Mouse (Mus musculus): ENCODE data around the gene Snx25. TPM values are rescaled to one million over a fixed set of nuclear protein-coding genes. Genes with fewer than 3 reads are reported as not detected.
"Not testable (repeated sequence)": the region's sequence is repeated elsewhere in the genome, so short reads cannot be mapped to it uniquely, and the experiment has no call there.

Snx25 gene
- total RNA-seq, 2 experiments from 2014 or later: 6.9 to 10.1 TPM

GRCm38 (mm10) chr8:46140376-46141120 lies 11.4 kb downstream of the Snx25 start:
- ATAC-seq (replicated peaks; ENCODE audit: low FRiP score, poor library complexity, severe bottlenecking): no peak

GRCm38 (mm10) chr8:46137843-46138596 lies 13.9 kb downstream of the Snx25 start:
- ATAC-seq (replicated peaks; ENCODE audit: low FRiP score, poor library complexity, severe bottlenecking): no peak

- no peak for ATAC-seq (replicated peaks; ENCODE audit: low FRiP score, poor library complexity, severe bottlenecking)
Measured at GRCm38 (mm10) chr8:46137336-46137735, 14.6 kb downstream of the Snx25 start.

GRCm38 (mm10) chr8:46135546-46135945 lies 16.4 kb downstream of the Snx25 start:
- not testable (repeated sequence) for ATAC-seq (replicated peaks; ENCODE audit: low FRiP score, poor library complexity, severe bottlenecking)

- ATAC-seq (replicated peaks; ENCODE audit: low FRiP score, poor library complexity, severe bottlenecking): no peak
Measured at GRCm38 (mm10) chr8:46130426-46130825, 21.5 kb downstream of the Snx25 start.

GRCm38 (mm10) chr8:46122498-46122897 lies 29.5 kb downstream of the Snx25 start:
- no peak for ATAC-seq (replicated peaks; ENCODE audit: low FRiP score, poor library complexity, severe bottlenecking)

- ATAC-seq (replicated peaks; ENCODE audit: low FRiP score, poor library complexity, severe bottlenecking): no peak
Measured at GRCm38 (mm10) chr8:46119176-46119575, 32.8 kb downstream of the Snx25 start.

GRCm38 (mm10) chr8:46117172-46117571 lies 34.8 kb downstream of the Snx25 start:
- no peak for ATAC-seq (replicated peaks; ENCODE audit: low FRiP score, poor library complexity, severe bottlenecking)

- ATAC-seq (replicated peaks; ENCODE audit: low FRiP score, poor library complexity, severe bottlenecking): not testable (repeated sequence)
Measured at GRCm38 (mm10) chr8:46113421-46114170, 38.4 kb downstream of the Snx25 start.

GRCm38 (mm10) chr8:46107690-46108089 lies 44.3 kb downstream of the Snx25 start:
- ATAC-seq (replicated peaks; ENCODE audit: low FRiP score, poor library complexity, severe bottlenecking): no peak

- no peak for ATAC-seq (replicated peaks; ENCODE audit: low FRiP score, poor library complexity, severe bottlenecking)
Measured at GRCm38 (mm10) chr8:46103434-46103833, 48.5 kb downstream of the Snx25 start.

- no peak for ATAC-seq (replicated peaks; ENCODE audit: low FRiP score, poor library complexity, severe bottlenecking)
Measured at GRCm38 (mm10) chr8:46092667-46093360, 59.1 kb downstream of the Snx25 start.

- ATAC-seq (replicated peaks; ENCODE audit: low FRiP score, poor library complexity, severe bottlenecking): no peak
Measured at GRCm38 (mm10) chr8:46083141-46083540, 68.8 kb downstream of the Snx25 start.

- no peak for ATAC-seq (replicated peaks; ENCODE audit: low FRiP score, poor library complexity, severe bottlenecking)
Measured at GRCm38 (mm10) chr8:46081030-46081429, 70.9 kb downstream of the Snx25 start.

- no peak for ATAC-seq (replicated peaks; ENCODE audit: low FRiP score, poor library complexity, severe bottlenecking)
Measured at GRCm38 (mm10) chr8:46078866-46079265, 73.1 kb downstream of the Snx25 start.

- no peak for ATAC-seq (replicated peaks; ENCODE audit: low FRiP score, poor library complexity, severe bottlenecking)
Measured at GRCm38 (mm10) chr8:46075223-46075622, 76.7 kb downstream of the Snx25 start.

- no peak for ATAC-seq (replicated peaks; ENCODE audit: low FRiP score, poor library complexity, severe bottlenecking)
Measured at GRCm38 (mm10) chr8:46073540-46074140, 78.3 kb downstream of the Snx25 start.

- no peak for ATAC-seq (replicated peaks; ENCODE audit: low FRiP score, poor library complexity, severe bottlenecking)
Measured at GRCm38 (mm10) chr8:46072798-46073197, 79.2 kb downstream of the Snx25 start.

- no peak for ATAC-seq (replicated peaks; ENCODE audit: low FRiP score, poor library complexity, severe bottlenecking)
Measured at GRCm38 (mm10) chr8:46040260-46040659, 111.7 kb downstream of the Snx25 start.

- no peak for ATAC-seq (replicated peaks; ENCODE audit: low FRiP score, poor library complexity, severe bottlenecking)
Measured at GRCm38 (mm10) chr8:46039666-46040065, 112.3 kb downstream of the Snx25 start.
